ENCODE assay signal across 24 mouse cellular contexts in genomic region chr9:103119781-103120180, GRCm38 (mm10). TPM values are rescaled to one million over a fixed set of nuclear protein-coding genes. Genes with fewer than 3 reads are reported as not detected.
DNase-seq lines count a peak whose midpoint lies in the region; ATAC-seq and TF ChIP-seq lines count a peak whose summit lies in the region.
"Had no signal": no experiment of that assay in that cellular context is flagged by ENCODE, and none has a peak within 500 bp of the region (broad histone marks: within the 10 kb centered on the region; RNA-seq: fewer than 3 reads in every experiment).

No protein-coding gene starts in this region.

- DNase-seq in cerebellum, adult 2 months = no peak
- no peak for DNase-seq in cerebellum, postnatal 10 days
- DNase-seq in heart, embryonic 10.5 days (ENCODE audit: low spot score) = peak; percentile 68
- no peak for DNase-seq in heart, adult 18-20 months
- no peak for DNase-seq in hindbrain, embryonic 14.5 days (ENCODE audit: low spot score)
- DNase-seq: adrenal gland, adult 2 months; adrenal gland, postnatal 36 days; cerebellum, adult 8-10 months; gastrocnemius, postnatal 14 days; kidney, adult 2 months; layer of hippocampus, adult 9-11 months; right cerebral cortex, postnatal 4 days; thymus, adult 18-20 months; thymus, postnatal 25 days had no signal

- no peak overlapping the region for H3K4me3 ChIP-seq in cerebellum, adult 2 months (replicated peaks; ENCODE audit: insufficient read depth, low read depth, low read length)
- no peak overlapping the region for H3K4me3 ChIP-seq in heart, embryonic 10.5 days
- H3K4me3 ChIP-seq in midbrain, embryonic 12.5 days = no peak overlapping the region
- H3K4me3 ChIP-seq in midbrain, embryonic 16.5 days (ENCODE audit: low read depth, low read length) = no peak overlapping the region
- H3K4me3 ChIP-seq in hindbrain, embryonic 14.5 days (replicated peaks; ENCODE audit: low read length) = no peak overlapping the region
- H3K4me3 ChIP-seq in kidney, embryonic 14.5 days (ENCODE audit: low read length) = no peak overlapping the region
- H3K4me3 ChIP-seq: heart, embryonic 12.5 days; intestine, embryonic 15.5 days had no signal

- no peaks in the 10 kb centered on the region for H3K36me3 ChIP-seq in heart, embryonic 10.5 days
- H3K36me3 ChIP-seq in midbrain, embryonic 12.5 days = no peaks in the 10 kb centered on the region
- no peaks in the 10 kb centered on the region for H3K36me3 ChIP-seq in midbrain, embryonic 16.5 days (ENCODE audit: control insufficient read depth, insufficient read depth, low read length)
- peaks cover 13% of the 10 kb centered on the region; the same call in 1 of the 2 replicates for H3K36me3 ChIP-seq in hindbrain, embryonic 14.5 days (replicated peaks; ENCODE audit: control insufficient read depth, insufficient read depth)
- no peaks in the 10 kb centered on the region for H3K36me3 ChIP-seq in kidney, embryonic 14.5 days (ENCODE audit: control insufficient read depth, insufficient read depth, low read length)
- H3K36me3 ChIP-seq: heart, embryonic 12.5 days; intestine, embryonic 15.5 days had no signal

- H3K9ac ChIP-seq in midbrain, embryonic 12.5 days (replicated peaks) = 0 out of 2 replicates have a peak overlapping the region, but pooled peaks have one; percentile 15
- H3K9ac ChIP-seq in midbrain, embryonic 16.5 days (ENCODE audit: low read depth, low read length) = no peak overlapping the region
- H3K9ac ChIP-seq in hindbrain, embryonic 14.5 days = no peak overlapping the region
- no peak overlapping the region for H3K9ac ChIP-seq in kidney, embryonic 14.5 days (ENCODE audit: low read depth, low read length)
- H3K9ac ChIP-seq: heart, embryonic 12.5 days; intestine, embryonic 15.5 days had no signal

- no peaks in the 10 kb centered on the region for H3K27me3 ChIP-seq in cerebellum, adult 2 months (ENCODE audit: control insufficient read depth, insufficient read depth, low read length)
- H3K27me3 ChIP-seq in heart, embryonic 10.5 days (ENCODE audit: insufficient read depth, poor library complexity, severe bottlenecking) = peaks cover 49% of the 10 kb centered on the region
- no peaks in the 10 kb centered on the region for H3K27me3 ChIP-seq in midbrain, embryonic 12.5 days
- no peaks in the 10 kb centered on the region for H3K27me3 ChIP-seq in midbrain, embryonic 16.5 days (ENCODE audit: control insufficient read depth, insufficient read depth, low read depth, low read length)
- no peaks in the 10 kb centered on the region for H3K27me3 ChIP-seq in hindbrain, embryonic 14.5 days (ENCODE audit: control insufficient read depth, insufficient read depth, low read length)
- H3K27me3 ChIP-seq in kidney, embryonic 14.5 days (ENCODE audit: control insufficient read depth, insufficient read depth, low read length) = peaks cover 3% of the 10 kb centered on the region; the same call in 1 of the 2 replicates
- H3K27me3 ChIP-seq: intestine, embryonic 15.5 days had no signal

- no peak for TF ChIP-seq CTCF in cerebellum, adult 2 months (IDR thresholded peaks at IDR 0.05; ENCODE audit: borderline replicate concordance, insufficient read depth, low read depth, low read length)

- no peak for TF ChIP-seq POLR2A in cerebellum, adult 2 months (IDR thresholded peaks at IDR 0.05; ENCODE audit: borderline replicate concordance, insufficient read depth, low read length)

- H3K27ac ChIP-seq in cerebellum, adult 2 months (ENCODE audit: insufficient read depth, low read length) = peak overlapping the region; percentile 45
- no peak overlapping the region; the same call in 1 of the 2 replicates for H3K27ac ChIP-seq in heart, embryonic 10.5 days
- no peak overlapping the region for H3K27ac ChIP-seq in midbrain, embryonic 12.5 days (replicated peaks)
- H3K27ac ChIP-seq in midbrain, embryonic 16.5 days (ENCODE audit: low read length) = no peak overlapping the region
- H3K27ac ChIP-seq in hindbrain, embryonic 14.5 days = no peak overlapping the region
- H3K27ac ChIP-seq in kidney, embryonic 14.5 days (ENCODE audit: low read depth, low read length) = no peak overlapping the region
- H3K27ac ChIP-seq: intestine, embryonic 15.5 days; kidney, postnatal 0 days; macrophage; stomach, postnatal 0 days had no signal

- no peaks in the 10 kb centered on the region for H3K9me3 ChIP-seq in heart, embryonic 10.5 days
- no peaks in the 10 kb centered on the region for H3K9me3 ChIP-seq in midbrain, embryonic 12.5 days
- H3K9me3 ChIP-seq in midbrain, embryonic 16.5 days (replicated peaks; ENCODE audit: control insufficient read depth, low read length, poor library complexity, severe bottlenecking) = no peaks in the 10 kb centered on the region
- no peaks in the 10 kb centered on the region for H3K9me3 ChIP-seq in hindbrain, embryonic 14.5 days (ENCODE audit: control insufficient read depth, low read length)
- no peaks in the 10 kb centered on the region for H3K9me3 ChIP-seq in kidney, embryonic 14.5 days (ENCODE audit: control insufficient read depth, low read length)
- H3K9me3 ChIP-seq: heart, embryonic 12.5 days; intestine, embryonic 15.5 days had no signal

- peaks cover 74% of the 10 kb centered on the region for H3K4me1 ChIP-seq in cerebellum, adult 2 months (ENCODE audit: control insufficient read depth, insufficient read depth, low read length)
- no peaks in the 10 kb centered on the region for H3K4me1 ChIP-seq in heart, embryonic 10.5 days
- peaks cover 47% of the 10 kb centered on the region for H3K4me1 ChIP-seq in midbrain, embryonic 12.5 days
- H3K4me1 ChIP-seq in midbrain, embryonic 16.5 days (ENCODE audit: control insufficient read depth, insufficient read depth, low read length) = peaks cover 8% of the 10 kb centered on the region
- H3K4me1 ChIP-seq in hindbrain, embryonic 14.5 days (replicated peaks; ENCODE audit: control insufficient read depth, insufficient read depth, low read length) = peaks cover 49% of the 10 kb centered on the region
- no peaks in the 10 kb centered on the region for H3K4me1 ChIP-seq in kidney, embryonic 14.5 days (ENCODE audit: control insufficient read depth, insufficient read depth, low read length)
- H3K4me1 ChIP-seq: heart, embryonic 12.5 days; intestine, embryonic 15.5 days had no signal

- H3K4me2 ChIP-seq in midbrain, embryonic 12.5 days (replicated peaks) = no peak overlapping the region
- no peak overlapping the region for H3K4me2 ChIP-seq in midbrain, embryonic 16.5 days (ENCODE audit: low read length)
- H3K4me2 ChIP-seq in hindbrain, embryonic 14.5 days (replicated peaks) = no peak overlapping the region
- no peak overlapping the region for H3K4me2 ChIP-seq in kidney, embryonic 14.5 days (replicated peaks; ENCODE audit: low read depth, low read length)
- H3K4me2 ChIP-seq: heart, embryonic 12.5 days; intestine, embryonic 15.5 days; liver, embryonic 11.5 days had no signal

- ATAC-seq in midbrain, embryonic 12.5 days (ENCODE audit: low FRiP score, low read depth) = no peak
- no peak for ATAC-seq in midbrain, embryonic 16.5 days
- 0 out of 2 replicates have a peak, but pooled peaks have one; percentile 13 for ATAC-seq in hindbrain, embryonic 14.5 days (ENCODE audit: low FRiP score)
- ATAC-seq in kidney, embryonic 14.5 days (ENCODE audit: low FRiP score, low TSS enrichment) = no peak
- ATAC-seq: activated CD4-positive, CD25-positive, alpha-beta regulatory T cell, adult 4 months; intestine, embryonic 15.5 days had no signal

- WGBS in cerebellum, adult 2 months = 57% methylated on average over 9 of the region's 9 CpGs
- 82% methylated on average over 9 of the region's 9 CpGs for WGBS in heart, embryonic 10.5 days
- 80% methylated on average over 9 of the region's 9 CpGs for WGBS in midbrain, embryonic 12.5 days
- WGBS in midbrain, embryonic 16.5 days = 81% methylated on average over 9 of the region's 9 CpGs
- WGBS in hindbrain, embryonic 14.5 days = 67% methylated on average over 9 of the region's 9 CpGs
- 89% methylated on average over 9 of the region's 9 CpGs for WGBS in kidney, embryonic 14.5 days

RNA-seq across cellular contexts. Expression of gene Rab6b, which starts 8.2 kb away (rescaled TPM):
- polyA plus RNA-seq in cerebellum, adult 2 months (2012; rRNA removed) = 188 and 199 TPM in 2 replicates
- polyA plus RNA-seq in heart, embryonic 10.5 days (2016; fragmentation: Nextera tagmentation; extraction: Ambion mirVana) = 2.3 and 2.7 TPM in 2 replicates
- 1 to 10 TPM; 1.2 to 1.8 TPM for total RNA-seq in heart, adult 18-20 months (2021)
- 38.2 and 47.2 TPM in 2 replicates for polyA plus RNA-seq in midbrain, embryonic 12.5 days (2016; fragmentation: Nextera tagmentation; extraction: Ambion mirVana)
- polyA plus RNA-seq in midbrain, embryonic 16.5 days (2015; fragmentation: Nextera tagmentation; extraction: Ambion mirVana) = 108 and 126 TPM in 2 replicates
- polyA plus RNA-seq in hindbrain, embryonic 14.5 days (2014; fragmentation: Nextera tagmentation; extraction: Ambion mirVana) = 80.7 and 92.0 TPM in 2 replicates
- 3.1 and 3.5 TPM in 2 replicates for polyA plus RNA-seq in kidney, embryonic 14.5 days (2014; fragmentation: Nextera tagmentation; extraction: Ambion mirVana)
